Mouse (Mus musculus) bone marrow, adult 2 months (tissue): ENCODE measurements around the gene Lrrc8e.

Source experiments
- CTCF ChIP-seq: fragments of 200-500 bp; IDR thresholded peaks from 2 replicates; pipeline ENCODE4 v1.5.1; 2011; ENCODE audit warnings: low read length, control low read depth; ENCODE audit not compliant: control insufficient read depth, insufficient read depth
- POLR2A ChIP-seq: fragments of 200-500 bp; IDR thresholded peaks from 2 replicates; pipeline ENCODE4 v1.6.1; 2011; ENCODE audit warnings: low read depth, mild to moderate bottlenecking, control low read depth, low read length, borderline replicate concordance; ENCODE audit not compliant: control insufficient read depth

DNA sequence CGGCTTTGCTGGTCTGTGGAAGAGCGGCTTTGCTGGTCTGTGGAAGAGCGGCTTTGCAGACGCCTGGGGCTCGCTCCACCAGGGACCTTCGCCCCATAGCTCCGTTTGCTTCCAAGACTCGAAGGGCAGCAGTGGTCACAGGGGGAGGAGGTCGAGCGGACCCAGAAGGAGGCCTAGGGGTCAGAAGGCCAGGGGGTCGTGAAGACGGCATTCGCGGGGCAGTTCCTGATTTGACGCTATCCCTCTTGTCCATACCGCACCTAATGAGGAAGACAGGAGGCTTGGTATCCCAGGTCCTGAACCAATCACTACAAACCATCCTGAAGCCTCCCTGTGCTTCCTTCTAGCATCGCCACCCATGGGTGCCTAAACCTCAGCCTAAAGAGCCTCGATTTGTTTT is 10.3 kb upstream of the Lrrc8e start:
- TF ChIP-seq CTCF (no peak), POLR2A (no peak)
